Mouse (Mus musculus): ENCODE data around the gene Cd52.

- TF ChIP-seq CTCF (IDR thresholded peaks at IDR 0.05; ENCODE audit: control insufficient read depth, insufficient read depth, insufficient read length) (no peak), USF1 (IDR thresholded peaks at IDR 0.05; ENCODE audit: low read depth) (no peak), MYOD1 (IDR thresholded peaks at IDR 0.05; ENCODE audit: control insufficient read depth, insufficient read length, low read depth) (no peak), FOSL1 (IDR thresholded peaks at IDR 0.05; ENCODE audit: insufficient read depth, low read length, poor library complexity, severe bottlenecking) (no peak), MAX (IDR thresholded peaks at IDR 0.05) (no peak), CEBPB (IDR thresholded peaks at IDR 0.05; ENCODE audit: low read depth) (no peak)
These were observed 22.1 kb upstream of the Cd52 start for GRCm38 (mm10) chr4:134117012-134117411.

All from C2C12 (cell line).